Mouse (Mus musculus) liver, embryonic 15.5 days (tissue): ENCODE data around the gene Foxd1. TPM values are rescaled to one million over a fixed set of nuclear protein-coding genes. Genes with fewer than 3 reads are reported as not detected.

ENCODE experiments used
- ATAC-seq: fragments of 200-750 bp; cut with Nextera tagmentation; 2 replicates; pipeline ENCODE4 v1.8.0; 2017; ENCODE audit warnings: moderate number of reproducible peaks, mild to moderate bottlenecking, moderate library complexity; ENCODE audit not compliant: insufficient read depth
- H3K27ac ChIP-seq: fragments of 300-500 bp; sonication (generic); replicated peaks from 2 replicates; pipeline ENCODE4 v1.5.1; 2015; ENCODE audit warnings: mild to moderate bottlenecking, inconsistent platforms
- H3K27me3 ChIP-seq: fragments of 300-500 bp; sonication (generic); 2 replicates; pipeline ENCODE4 v1.6.1; 2015; ENCODE audit warnings: mild to moderate bottlenecking, inconsistent platforms
- H3K36me3 ChIP-seq: fragments of 300-500 bp; sonication (generic); replicated peaks from 2 replicates; pipeline ENCODE4 v1.6.1; 2015; ENCODE audit warnings: moderate library complexity, mild to moderate bottlenecking, inconsistent platforms
- H3K4me1 ChIP-seq: fragments of 300-500 bp; sonication (generic); replicated peaks from 2 replicates; pipeline ENCODE4 v1.6.1; 2015; ENCODE audit warnings: inconsistent platforms
- H3K4me2 ChIP-seq: fragments of 300-500 bp; sonication (generic); 2 replicates; pipeline ENCODE4 v1.6.1; 2015; ENCODE audit warnings: moderate library complexity, mild to moderate bottlenecking, inconsistent platforms
- H3K4me3 ChIP-seq: fragments of 300-500 bp; sonication (generic); replicated peaks from 2 replicates; pipeline ENCODE4 v1.5.1; 2015; ENCODE audit warnings: mild to moderate bottlenecking, inconsistent platforms
- H3K9ac ChIP-seq: fragments of 300-500 bp; sonication (generic); 2 replicates; pipeline ENCODE4 v1.6.1; 2015; ENCODE audit warnings: moderate library complexity, mild to moderate bottlenecking, inconsistent platforms
- H3K9me3 ChIP-seq: fragments of 300-500 bp; sonication (generic); replicated peaks from 2 replicates; pipeline ENCODE4 v1.6.1; 2016; ENCODE audit warnings: inconsistent platforms
- WGBS: fragments of 180-500 bp; shearing (Covaris S2); methylation state at CpG from one replicate; pipeline ENCODE4 v1.1.7; 2015; ENCODE audit warnings: mixed read lengths; ENCODE audit not compliant: insufficient replicate concordance; 5-methylcytosine and 5-hydroxymethylcytosine counted together
- polyA plus RNA-seq: library from polyadenylated mRNA; unstranded; fragments of >200 nt; fragmentation: Nextera tagmentation; extraction: Ambion mirVana; gene quantifications from 2 replicates; pipeline ENCODE4 v1.2.1, GENCODE M21; 2015

Foxd1 gene
- polyA plus RNA-seq, 1 experiment from 2014 or later, result not detected

DNA sequence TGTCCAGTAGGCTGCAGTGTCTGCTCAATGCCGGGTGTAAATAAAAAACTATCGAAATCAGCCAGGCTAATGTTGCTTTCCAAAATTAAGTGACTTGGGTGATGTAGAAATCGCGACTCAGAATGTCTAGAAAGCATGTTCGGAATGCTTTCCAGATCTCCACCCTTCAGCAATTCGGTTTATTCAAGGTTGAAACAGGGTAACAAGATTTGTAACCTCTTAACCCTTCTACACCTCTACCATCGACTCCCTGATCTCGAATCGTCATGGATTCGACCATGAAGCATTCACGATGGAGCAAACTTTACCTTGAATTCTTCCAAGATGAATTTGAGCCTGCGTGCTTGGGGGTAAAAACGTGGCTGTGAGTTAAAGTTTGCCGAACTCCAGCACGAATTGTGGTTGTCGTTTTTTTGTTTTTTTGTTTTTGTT is 36.8 kb upstream of the Foxd1 start:
- peak overlapping the region; percentile 70 for H3K4me2 ChIP-seq
- peaks cover 17% of the 10 kb centered on the region for H3K4me1 ChIP-seq
- peak overlapping the region; percentile 97 for H3K4me3 ChIP-seq
- 0 out of 2 replicates have a peak, but pooled peaks have one; percentile 32 for ATAC-seq
- H3K27me3 ChIP-seq, result no peaks in the 10 kb centered on the region
- H3K9me3 ChIP-seq, result no peaks in the 10 kb centered on the region
- peak overlapping the region; percentile 87 for H3K27ac ChIP-seq
- H3K9ac ChIP-seq, result peak overlapping the region; percentile 96
- H3K36me3 ChIP-seq, result peaks cover 20% of the 10 kb centered on the region
- WGBS, result under 1% methylated on average over 16 of the region's 16 CpGs

DNA sequence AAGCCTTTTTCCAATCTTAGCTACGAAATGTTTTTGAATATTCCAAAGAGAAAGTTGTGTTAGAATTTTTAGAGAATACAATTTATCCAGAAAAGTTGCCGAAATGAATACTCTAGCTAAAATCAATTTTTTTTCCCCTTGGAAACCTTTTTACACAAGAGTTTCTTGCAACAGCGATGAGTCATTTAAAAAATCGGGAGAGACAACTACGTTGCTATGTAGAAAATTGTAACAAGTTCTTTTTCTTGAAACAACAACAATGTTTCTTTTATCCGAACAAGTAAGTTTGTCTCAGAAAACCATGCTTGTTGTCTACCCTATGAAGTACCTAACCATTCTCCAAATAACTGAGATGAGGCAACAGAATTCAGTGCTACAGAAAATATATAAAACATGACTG is 36.1 kb upstream of the Foxd1 start:
- WGBS, result 75% methylated on average over 6 of the region's 6 CpGs
- Histone ChIP-seq H3K9me3 (no peaks in the 10 kb centered on the region), H3K36me3 (peaks cover 15% of the 10 kb centered on the region), H3K4me3 (peak overlapping the region; percentile 97), H3K4me1 (peaks cover 17% of the 10 kb centered on the region), H3K4me2 (peak overlapping the region; percentile 70), H3K27ac (no peak overlapping the region), H3K27me3 (no peaks in the 10 kb centered on the region), H3K9ac (no peak overlapping the region)
- no peak for ATAC-seq

DNA sequence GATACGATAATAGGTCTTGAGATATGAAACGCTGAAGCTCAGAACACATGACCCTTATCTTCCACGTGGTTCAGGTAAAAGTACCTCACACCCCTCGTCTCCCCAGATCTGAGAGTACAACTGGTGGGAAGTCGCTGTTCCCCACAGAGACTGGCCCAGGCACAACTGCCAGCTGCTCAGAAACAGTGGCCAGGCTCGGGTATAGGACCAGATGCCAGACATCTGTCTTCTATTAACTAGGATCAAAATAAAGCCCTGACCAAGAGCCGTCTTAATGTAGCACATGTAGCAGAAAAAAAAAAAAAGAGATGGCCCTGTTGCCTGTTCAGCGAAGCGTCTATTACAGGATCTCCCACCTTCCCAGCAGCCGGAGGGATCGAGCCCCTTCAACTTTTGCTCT is 29.0 kb upstream of the Foxd1 start:
- no peaks in the 10 kb centered on the region for H3K27me3 ChIP-seq
- no peak for ATAC-seq
- no peaks in the 10 kb centered on the region for H3K36me3 ChIP-seq
- no peaks in the 10 kb centered on the region for H3K4me1 ChIP-seq
- no peak overlapping the region for H3K4me2 ChIP-seq
- H3K27ac ChIP-seq, result no peak overlapping the region
- no peak overlapping the region for H3K4me3 ChIP-seq
- H3K9me3 ChIP-seq, result no peaks in the 10 kb centered on the region
- WGBS, result 72% methylated on average over 11 of the region's 11 CpGs
- no peak overlapping the region for H3K9ac ChIP-seq

DNA sequence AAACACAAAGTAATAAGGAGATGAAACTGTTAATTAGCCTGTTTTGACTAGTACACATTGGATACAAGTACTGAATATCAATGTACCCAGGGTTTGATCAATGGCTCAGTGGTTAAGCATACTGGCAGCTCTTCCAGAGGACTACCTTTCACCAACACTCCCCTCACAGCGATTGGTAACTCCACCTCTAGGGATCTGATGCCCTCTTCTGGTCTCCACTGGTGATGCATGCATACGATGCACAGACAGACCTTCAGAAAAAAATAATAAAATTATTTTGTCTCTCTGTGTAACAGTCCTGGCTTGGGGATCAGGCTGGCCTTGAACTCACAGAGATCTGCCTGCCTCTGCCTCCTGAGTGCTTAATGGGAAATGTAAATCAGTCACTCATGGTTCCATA is 21.9 kb upstream of the Foxd1 start:
- Histone ChIP-seq H3K36me3 (no peaks in the 10 kb centered on the region), H3K27ac (no peak overlapping the region), H3K4me2 (no peak overlapping the region), H3K9me3 (no peaks in the 10 kb centered on the region), H3K4me3 (no peak overlapping the region), H3K9ac (no peak overlapping the region), H3K27me3 (peaks cover 13% of the 10 kb centered on the region), H3K4me1 (no peaks in the 10 kb centered on the region)
- ATAC-seq, result no peak
- WGBS, result 28% methylated on average over 2 of the region's 2 CpGs

DNA sequence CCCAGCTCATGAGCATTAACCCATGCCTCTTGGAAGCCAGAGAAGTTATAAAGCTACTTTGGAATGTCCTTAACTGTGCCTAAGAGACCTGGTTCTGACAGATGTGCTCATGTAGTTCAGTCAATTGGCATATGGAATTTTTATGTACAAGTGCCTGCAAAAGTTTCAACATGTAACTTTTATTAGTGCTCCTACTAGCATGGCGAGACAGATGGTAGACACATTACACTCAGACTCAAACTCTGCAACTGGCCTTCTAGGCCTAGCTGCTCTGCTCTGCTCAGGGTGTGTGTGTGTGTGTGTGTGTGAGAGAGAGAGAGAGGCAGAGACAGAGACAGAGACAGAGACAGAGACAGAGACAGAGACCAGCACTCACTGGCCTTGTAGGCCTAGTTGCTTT is 17.8 kb upstream of the Foxd1 start:
- no peak for ATAC-seq
- peaks cover 24% of the 10 kb centered on the region for H3K27me3 ChIP-seq
- no peak overlapping the region for H3K4me2 ChIP-seq
- H3K4me1 ChIP-seq, result no peaks in the 10 kb centered on the region
- WGBS, result 54% methylated on average over 1 of the region's 1 CpGs
- H3K9ac ChIP-seq, result no peak overlapping the region
- H3K9me3 ChIP-seq, result no peaks in the 10 kb centered on the region
- no peak overlapping the region for H3K27ac ChIP-seq
- H3K4me3 ChIP-seq, result no peak overlapping the region
- H3K36me3 ChIP-seq, result no peaks in the 10 kb centered on the region

DNA sequence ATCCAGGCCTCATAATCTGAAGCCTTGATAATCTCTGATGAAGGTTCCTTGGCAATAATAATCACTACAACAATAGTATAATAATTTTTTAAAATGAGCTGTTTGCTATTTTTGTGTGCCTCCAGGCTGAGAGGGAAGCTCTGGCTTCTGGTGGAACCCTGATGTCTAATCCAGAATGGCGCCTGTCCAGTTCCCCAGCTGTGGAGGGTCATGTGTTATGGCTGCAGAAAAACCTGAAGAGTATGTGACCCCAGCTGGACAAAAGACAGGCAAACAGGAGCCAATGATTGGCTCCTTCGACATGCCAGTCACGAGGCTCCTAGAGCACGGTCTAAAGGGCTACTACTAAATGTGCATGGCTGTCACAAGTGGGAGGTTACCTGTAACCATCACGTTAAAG is 13.5 kb upstream of the Foxd1 start:
- no peak for ATAC-seq
- 58% methylated on average over 5 of the region's 5 CpGs for WGBS

DNA sequence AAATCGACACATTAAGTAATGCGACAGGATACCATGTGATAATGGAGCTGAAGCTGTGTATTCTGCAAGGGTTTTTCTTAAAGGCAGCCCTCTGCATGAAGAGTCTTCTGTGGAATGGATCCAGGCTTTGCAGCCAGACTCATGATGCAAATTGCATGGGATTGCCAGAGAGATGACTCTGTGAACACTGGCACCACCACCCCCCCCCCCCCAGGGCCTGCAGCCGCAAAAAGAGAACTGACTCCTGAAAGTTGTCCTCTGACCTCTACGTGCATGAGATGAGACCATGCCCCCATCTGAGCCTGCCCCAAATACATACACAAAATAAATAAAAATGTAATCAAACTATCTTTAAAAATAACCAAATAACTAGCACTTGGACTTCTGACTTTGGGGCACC is 4.6 kb upstream of the Foxd1 start:
- H3K27ac ChIP-seq, result no peak overlapping the region
- peaks cover 7% of the 10 kb centered on the region for H3K4me1 ChIP-seq
- H3K4me3 ChIP-seq, result no peak overlapping the region
- no peak overlapping the region for H3K4me2 ChIP-seq
- no peaks in the 10 kb centered on the region for H3K36me3 ChIP-seq
- 57% methylated on average over 4 of the region's 4 CpGs for WGBS
- H3K27me3 ChIP-seq, result peaks cover 72% of the 10 kb centered on the region
- ATAC-seq, result no peak
- H3K9me3 ChIP-seq, result no peaks in the 10 kb centered on the region
- no peak overlapping the region for H3K9ac ChIP-seq

More for the DNA sequence above, 13.5 kb upstream of the Foxd1 start:
- Histone ChIP-seq H3K4me3 (no peak overlapping the region), H3K4me1 (no peaks in the 10 kb centered on the region), H3K4me2 (no peak overlapping the region), H3K9ac (no peak overlapping the region), H3K27ac (no peak overlapping the region), H3K27me3 (peaks cover 26% of the 10 kb centered on the region), H3K9me3 (no peaks in the 10 kb centered on the region), H3K36me3 (no peaks in the 10 kb centered on the region)

DNA sequence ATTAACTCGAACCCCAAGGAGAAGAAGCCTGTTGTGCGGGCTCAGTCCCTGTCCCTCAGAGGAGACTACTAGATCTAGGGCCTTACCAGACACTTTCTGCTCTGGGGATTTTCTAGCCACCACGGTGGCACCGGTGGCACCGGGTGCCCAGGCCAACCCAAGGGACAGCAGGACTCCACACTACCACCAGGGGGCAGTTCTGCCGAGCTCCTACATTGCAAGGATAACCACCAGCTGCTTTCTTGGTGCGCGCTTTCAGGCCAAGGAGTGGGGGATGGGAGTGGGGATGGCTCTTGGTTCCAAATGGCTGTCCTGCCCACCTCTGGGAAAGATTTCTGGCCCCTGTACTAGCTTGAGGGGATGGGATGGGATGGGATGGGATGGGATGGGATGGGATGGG is 2.5 kb upstream of the Foxd1 start:
- ATAC-seq, result no peak
- H3K27me3 ChIP-seq, result peaks cover 84% of the 10 kb centered on the region
- WGBS, result 5% methylated on average over 8 of the region's 8 CpGs

DNA sequence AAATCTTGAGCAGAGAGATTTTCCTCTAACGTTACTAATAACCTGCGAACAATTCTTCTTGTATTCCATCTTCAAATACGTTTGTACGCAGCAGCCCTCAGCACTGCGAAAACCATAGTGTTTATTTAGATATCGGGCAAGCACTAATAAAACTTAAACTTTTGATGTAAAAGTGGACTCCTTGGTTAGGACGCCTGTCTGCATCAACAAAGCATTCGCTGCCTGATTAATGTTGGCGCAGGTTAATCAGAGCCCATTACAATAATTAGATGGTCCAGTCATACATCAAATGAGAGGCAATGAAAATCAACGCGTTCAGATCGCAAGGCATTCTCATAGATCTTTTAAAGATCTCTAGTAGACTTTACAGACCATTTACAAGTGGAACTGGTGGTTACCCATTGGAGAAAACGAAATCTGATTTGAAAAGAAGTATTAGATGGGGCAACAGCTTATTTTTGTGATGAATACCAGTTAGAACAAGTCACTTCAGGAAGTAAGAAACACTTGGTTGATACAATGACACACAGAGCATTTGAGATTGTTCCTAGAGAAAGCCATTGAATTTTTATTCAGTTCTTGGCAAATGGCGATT is 1.6 kb upstream of the Foxd1 start:
- Histone ChIP-seq H3K36me3 (no peaks in the 10 kb centered on the region), H3K9me3 (no peaks in the 10 kb centered on the region), H3K4me2 (no peak overlapping the region), H3K4me3 (no peak overlapping the region), H3K9ac (no peak overlapping the region), H3K4me1 (peaks cover 20% of the 10 kb centered on the region), H3K27me3 (peaks cover 89% of the 10 kb centered on the region), H3K27ac (no peak overlapping the region)
- 12% methylated on average over 14 of the region's 14 CpGs for WGBS
- no peak for ATAC-seq

More for the DNA sequence above, 2.5 kb upstream of the Foxd1 start:
- no peaks in the 10 kb centered on the region for H3K9me3 ChIP-seq
- peaks cover 20% of the 10 kb centered on the region for H3K4me1 ChIP-seq
- H3K36me3 ChIP-seq, result no peaks in the 10 kb centered on the region
- no peak overlapping the region for H3K9ac ChIP-seq
- no peak overlapping the region for H3K4me3 ChIP-seq
- no peak overlapping the region for H3K27ac ChIP-seq
- H3K4me2 ChIP-seq, result no peak overlapping the region

DNA sequence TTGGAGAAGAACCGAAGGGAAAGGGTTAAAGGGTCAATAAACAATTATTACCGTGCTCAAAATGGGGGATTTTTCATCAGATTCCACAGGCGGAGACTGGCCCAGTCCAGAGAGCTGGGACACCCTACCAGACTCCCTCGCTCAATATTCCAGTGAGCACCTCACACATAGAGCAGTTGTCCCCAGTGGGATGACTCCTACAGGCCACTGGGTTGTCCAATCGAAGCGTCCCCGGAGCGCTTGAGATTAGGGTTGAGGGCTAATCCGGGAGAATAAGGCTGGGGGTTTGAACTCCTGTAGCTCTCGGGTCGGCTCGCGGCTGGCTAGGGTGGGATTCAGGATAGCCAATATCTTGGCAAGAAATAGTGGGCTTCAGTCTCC is 343 bp upstream of the Foxd1 start:
- peak overlapping the region; percentile 40 for H3K4me3 ChIP-seq

DNA sequence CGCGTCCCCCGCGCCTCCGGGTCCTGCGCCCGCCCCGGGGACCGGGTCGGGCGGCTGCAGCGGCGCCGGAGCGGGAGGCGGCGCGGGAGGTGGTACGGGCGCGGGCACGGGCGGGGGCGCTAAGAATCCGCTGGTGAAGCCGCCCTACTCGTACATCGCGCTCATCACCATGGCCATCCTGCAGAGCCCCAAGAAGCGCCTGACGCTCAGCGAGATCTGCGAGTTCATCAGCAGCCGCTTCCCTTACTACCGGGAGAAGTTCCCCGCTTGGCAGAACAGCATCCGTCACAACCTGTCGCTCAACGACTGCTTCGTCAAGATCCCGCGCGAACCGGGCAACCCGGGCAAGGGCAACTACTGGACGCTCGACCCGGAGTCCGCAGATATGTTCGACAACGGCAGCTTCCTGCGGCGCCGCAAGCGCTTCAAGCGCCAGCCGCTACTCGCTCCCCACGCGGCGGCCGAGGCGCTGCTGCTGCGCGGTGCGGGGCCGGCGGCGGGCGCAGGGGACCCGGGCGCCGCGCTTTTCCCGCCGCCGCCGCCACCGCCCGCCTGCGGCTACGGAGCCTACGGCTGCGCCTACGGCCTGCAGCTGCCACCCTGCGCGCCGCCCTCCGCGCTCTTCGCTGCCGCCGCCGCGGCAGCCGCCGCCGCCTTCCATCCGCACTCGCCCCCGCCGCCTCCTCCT is 973 bp downstream of the Foxd1 start:
- no peak overlapping the region for H3K27ac ChIP-seq
- under 1% methylated on average over 84 of the region's 102 CpGs for WGBS
- no peak for ATAC-seq

More for the DNA sequence above, 343 bp upstream of the Foxd1 start:
- H3K36me3 ChIP-seq, result no peaks in the 10 kb centered on the region
- peaks cover 98% of the 10 kb centered on the region for H3K27me3 ChIP-seq
- H3K9me3 ChIP-seq, result no peaks in the 10 kb centered on the region
- H3K9ac ChIP-seq, result no peak overlapping the region
- ATAC-seq, result no peak
- peak overlapping the region; percentile 62 for H3K4me2 ChIP-seq
- H3K27ac ChIP-seq, result no peak overlapping the region
- peaks cover 20% of the 10 kb centered on the region for H3K4me1 ChIP-seq
- WGBS, result under 1% methylated on average over 13 of the region's 13 CpGs

More for the DNA sequence above, 973 bp downstream of the Foxd1 start:
- H3K27me3 ChIP-seq, result peaks cover 98% of the 10 kb centered on the region
- H3K36me3 ChIP-seq, result no peaks in the 10 kb centered on the region
- H3K4me3 ChIP-seq, result peak overlapping the region; percentile 40
- peaks cover 20% of the 10 kb centered on the region for H3K4me1 ChIP-seq
- peak overlapping the region; percentile 62 for H3K4me2 ChIP-seq
- no peaks in the 10 kb centered on the region for H3K9me3 ChIP-seq
- no peak overlapping the region for H3K9ac ChIP-seq
